Mouse (Mus musculus): Measurements from ENCODE around the gene Mbip.

Mbip gene

GRCm38 (mm10) chr12:56345367-56346089, at the start of gene Mbip:
Gene Mbip (minus strand): TSS chr12:56345894.
- DNase-seq (ENCODE audit: low spot score), result peak; percentile 100

GRCm38 (mm10) chr12:56387647-56388205, 42.0 kb upstream of the Mbip start:
- DNase-seq (ENCODE audit: low spot score), result no peak

GRCm38 (mm10) chr12:56386955-56387646, 41.4 kb upstream of the Mbip start:
- no peak for DNase-seq (ENCODE audit: low spot score)

GRCm38 (mm10) chr12:56344771-56345314, 851 bp downstream of the Mbip start:
- no peak for DNase-seq (ENCODE audit: low spot score)

- DNase-seq (ENCODE audit: low spot score), result no peak
Observed at GRCm38 (mm10) chr12:56339295-56340056, 6.2 kb downstream of the Mbip start.

GRCm38 (mm10) chr12:56333461-56333860, 12.2 kb downstream of the Mbip start:
- DNase-seq (ENCODE audit: low spot score), result no peak

GRCm38 (mm10) chr12:56332475-56332874, 13.2 kb downstream of the Mbip start:
- DNase-seq (ENCODE audit: low spot score), result no peak

- DNase-seq (ENCODE audit: low spot score), result no peak
Observed at GRCm38 (mm10) chr12:56327448-56327998, 18.2 kb downstream of the Mbip start.

- DNase-seq (ENCODE audit: low spot score), result no peak
Observed at GRCm38 (mm10) chr12:56325851-56326250, 19.8 kb downstream of the Mbip start.

- DNase-seq (ENCODE audit: low spot score), result no peak
Observed at GRCm38 (mm10) chr12:56318941-56319340, 26.8 kb downstream of the Mbip start.

GRCm38 (mm10) chr12:56318059-56318458, 27.6 kb downstream of the Mbip start:
- no peak for DNase-seq (ENCODE audit: low spot score)

- DNase-seq (ENCODE audit: low spot score), result no peak
Observed at GRCm38 (mm10) chr12:56305758-56306157, 39.9 kb downstream of the Mbip start.

- no peak for DNase-seq (ENCODE audit: low spot score)
Observed at GRCm38 (mm10) chr12:56302321-56303017, 43.2 kb downstream of the Mbip start.

- no peak for DNase-seq (ENCODE audit: low spot score)
Observed at GRCm38 (mm10) chr12:56301487-56302293, 44.0 kb downstream of the Mbip start.

- no peak for DNase-seq (ENCODE audit: low spot score)
Observed at GRCm38 (mm10) chr12:56299610-56300009, 46.1 kb downstream of the Mbip start.

- DNase-seq (ENCODE audit: low spot score), result no peak
Observed at GRCm38 (mm10) chr12:56298919-56299318, 46.8 kb downstream of the Mbip start.

GRCm38 (mm10) chr12:56297921-56298830, 47.5 kb downstream of the Mbip start:
- DNase-seq (ENCODE audit: low spot score), result no peak

- no peak for DNase-seq (ENCODE audit: low spot score)
Observed at GRCm38 (mm10) chr12:56297099-56297498, 48.6 kb downstream of the Mbip start.

GRCm38 (mm10) chr12:56296524-56296923, 49.2 kb downstream of the Mbip start:
- DNase-seq (ENCODE audit: low spot score), result no peak

Measured in layer of hippocampus, adult 9-10 months (tissue).